Mouse (Mus musculus) lung, adult 18-20 months (tissue): ENCODE results near the gene Rftn2.
A peak's percentile ranks its signal among the peaks of the same experiment; 100 is the strongest.
"Not testable (repeated sequence)": the region's sequence is repeated elsewhere in the genome, so short reads cannot be mapped to it uniquely, and the experiment has no call there.

ENCODE experiments used
- DNase-seq, 2 experiments: peaks; one replicate each; pipeline ENCODE4 v3.0.0; 2022; ENCODE audit warnings: mixed read lengths in 2 of 2

Gene Rftn2

GRCm38 (mm10) chr1:55171361-55172325, 54.9 kb downstream of the Rftn2 start:
- no peak for DNase-seq

GRCm38 (mm10) chr1:55168591-55168990, 58.0 kb downstream of the Rftn2 start:
- DNase-seq = no peak

GRCm38 (mm10) chr1:55167560-55167959, 59.0 kb downstream of the Rftn2 start:
- no peak for DNase-seq

- peak; percentile 40 to 61 for DNase-seq
These were observed 62.6 kb downstream of the Rftn2 start for GRCm38 (mm10) chr1:55164005-55164404.

GRCm38 (mm10) chr1:55162781-55163180, 63.8 kb downstream of the Rftn2 start:
- DNase-seq = no peak

GRCm38 (mm10) chr1:55161895-55162294, 64.7 kb downstream of the Rftn2 start:
- no peak for DNase-seq

- no peak for DNase-seq
These were observed 65.5 kb downstream of the Rftn2 start for GRCm38 (mm10) chr1:55160831-55161638.

GRCm38 (mm10) chr1:55160218-55160617, 66.4 kb downstream of the Rftn2 start:
- DNase-seq = no peak

GRCm38 (mm10) chr1:55158821-55159220, 67.8 kb downstream of the Rftn2 start:
- DNase-seq = no peak

- no peak for DNase-seq
These were observed 68.4 kb downstream of the Rftn2 start for GRCm38 (mm10) chr1:55158211-55158610.

- no peak for DNase-seq
These were observed 69.3 kb downstream of the Rftn2 start for GRCm38 (mm10) chr1:55157329-55157728.

GRCm38 (mm10) chr1:55145556-55145955, 81.0 kb downstream of the Rftn2 start:
- DNase-seq = no peak

- DNase-seq = no peak
These were observed 82.2 kb downstream of the Rftn2 start for GRCm38 (mm10) chr1:55144338-55144737.

GRCm38 (mm10) chr1:55135846-55136245, 90.7 kb downstream of the Rftn2 start:
- no peak for DNase-seq

- no peak for DNase-seq
These were observed 92.3 kb downstream of the Rftn2 start for GRCm38 (mm10) chr1:55134301-55134700.

- no peak for DNase-seq
These were observed 93.4 kb downstream of the Rftn2 start for GRCm38 (mm10) chr1:55133173-55133572.

- DNase-seq = no peak
These were observed 94.3 kb downstream of the Rftn2 start for GRCm38 (mm10) chr1:55132308-55132707.

GRCm38 (mm10) chr1:55131424-55132014, 95.1 kb downstream of the Rftn2 start:
- peak; percentile 54 to 59 for DNase-seq

- peak; percentile 90 to 91 for DNase-seq
These were observed 95.6 kb downstream of the Rftn2 start, which contains the start of gene Mob4 for GRCm38 (mm10) chr1:55130943-55131401. Gene Mob4, plus strand, starts transcription at chr1:55131231.

GRCm38 (mm10) chr1:55130190-55130916, 96.2 kb downstream of the Rftn2 start:
- no peak for DNase-seq

- DNase-seq = no peak
These were observed 96.9 kb downstream of the Rftn2 start for GRCm38 (mm10) chr1:55129716-55130115.

- not testable (repeated sequence) for DNase-seq
These were observed 102.4 kb downstream of the Rftn2 start for GRCm38 (mm10) chr1:55124136-55124535.
